Mouse (Mus musculus): Measurements from ENCODE around the gene Il1f8. TPM values are rescaled to one million over a fixed set of nuclear protein-coding genes. Genes with fewer than 3 reads are reported as not detected.
"Not testable (repeated sequence)": the region's sequence is repeated elsewhere in the genome, so short reads cannot be mapped to it uniquely, and the experiment has no call there.

Gene Il1f8
- total RNA-seq (2014; fragmentation: Nextera tagmentation): not detected in 2 replicates
- 0.11 TPM in 1 of 2 replicates, not detected in the other for total RNA-seq (2017)
- polyA plus RNA-seq (2012): not detected in 2 replicates

GRCm38 (mm10) chr2:24152861-24153260 lies at the start of gene Il1f8:
Il1f8 (plus strand) TSS chr2:24153161.
- ATAC-seq (ENCODE audit: extremely low read depth, insufficient number of reproducible peaks, low FRiP score, poor library complexity, severe bottlenecking) (no peak), DNase-seq (ENCODE audit: low spot score) (no peak)
- Histone ChIP-seq H3K4me1 (ENCODE audit: insufficient read depth, low read depth, low read length) (no peaks in the 10 kb centered on the region), H3K27me3 (ENCODE audit: insufficient read depth, low read length) (no peaks in the 10 kb centered on the region), H3K9me3 (replicated peaks) (no peaks in the 10 kb centered on the region), H3K36me3 (replicated peaks) (no peaks in the 10 kb centered on the region), H3K4me3 (ENCODE audit: low read depth, low read length) (no peak within 1 kb of the TSS)
- TF ChIP-seq TAL1 (conservative IDR thresholded peaks at IDR 0.05; ENCODE audit: low read depth, low read length) (no peak), POLR2AphosphoS5 (IDR thresholded peaks at IDR 0.05; ENCODE audit: insufficient replicate concordance, low read depth, low read length) (no peak), GATA1 (IDR thresholded peaks at IDR 0.05; ENCODE audit: borderline replicate concordance, low read length) (no peak), GATA2 (IDR thresholded peaks at IDR 0.05; ENCODE audit: borderline replicate concordance, low read depth, low read length) (no peak), CTCF (IDR thresholded peaks at IDR 0.05; ENCODE audit: low read depth, low read length) (no peak)

GRCm38 (mm10) chr2:24103619-24104289 lies 49.2 kb upstream of the Il1f8 start:
- TF ChIP-seq POLR2AphosphoS5 (IDR thresholded peaks at IDR 0.05; ENCODE audit: insufficient replicate concordance, low read depth, low read length) (no peak), CTCF (IDR thresholded peaks at IDR 0.05; ENCODE audit: low read depth, low read length) (no peak), TAL1 (conservative IDR thresholded peaks at IDR 0.05; ENCODE audit: low read depth, low read length) (no peak), GATA1 (IDR thresholded peaks at IDR 0.05; ENCODE audit: borderline replicate concordance, low read length) (no peak), GATA2 (IDR thresholded peaks at IDR 0.05; ENCODE audit: borderline replicate concordance, low read depth, low read length) (no peak)
- DNase-seq (ENCODE audit: low spot score) (no peak), ATAC-seq (ENCODE audit: extremely low read depth, insufficient number of reproducible peaks, low FRiP score, poor library complexity, severe bottlenecking) (no peak)
- Histone ChIP-seq H3K9me3 (replicated peaks) (no peaks in the 10 kb centered on the region), H3K27me3 (ENCODE audit: insufficient read depth, low read length) (no peaks in the 10 kb centered on the region), H3K36me3 (replicated peaks) (no peaks in the 10 kb centered on the region), H3K4me1 (ENCODE audit: insufficient read depth, low read depth, low read length) (no peaks in the 10 kb centered on the region), H3K4me3 (ENCODE audit: low read depth, low read length) (no peak overlapping the region)

DNA sequence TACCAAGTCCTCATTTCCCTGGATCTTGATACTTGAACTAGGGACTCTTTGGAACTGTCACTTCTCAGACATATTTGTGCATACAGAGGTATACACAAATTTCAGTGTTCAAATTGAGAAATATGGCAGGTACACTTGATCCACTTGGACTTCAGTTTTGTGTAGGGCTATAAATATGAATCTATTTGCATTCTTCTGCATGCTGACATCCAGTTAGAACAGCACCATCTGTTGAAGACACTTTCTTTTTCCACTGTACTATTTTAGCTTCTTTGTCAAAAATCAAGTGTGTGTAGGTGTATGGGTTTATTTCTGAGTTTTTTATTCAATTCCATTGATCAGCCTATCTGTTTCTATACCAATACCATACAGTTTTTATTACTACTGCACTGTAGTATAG lies 43.9 kb upstream of the Il1f8 start:
- ATAC-seq (ENCODE audit: extremely low read depth, insufficient number of reproducible peaks, low FRiP score, poor library complexity, severe bottlenecking) (no peak), DNase-seq (ENCODE audit: low spot score) (no peak)
- H3K4me3 ChIP-seq (ENCODE audit: low read depth, low read length): no peak overlapping the region
- no peaks in the 10 kb centered on the region for H3K36me3 ChIP-seq (replicated peaks)
- no peak for TF ChIP-seq GATA2 (IDR thresholded peaks at IDR 0.05; ENCODE audit: borderline replicate concordance, low read depth, low read length)
- no peak for TF ChIP-seq CTCF (IDR thresholded peaks at IDR 0.05; ENCODE audit: low read depth, low read length)
- TF ChIP-seq POLR2AphosphoS5 (IDR thresholded peaks at IDR 0.05; ENCODE audit: insufficient replicate concordance, low read depth, low read length): no peak
- TF ChIP-seq TAL1 (conservative IDR thresholded peaks at IDR 0.05; ENCODE audit: low read depth, low read length): no peak
- no peak for TF ChIP-seq GATA1 (IDR thresholded peaks at IDR 0.05; ENCODE audit: borderline replicate concordance, low read length)
- no peaks in the 10 kb centered on the region for H3K4me1 ChIP-seq (ENCODE audit: insufficient read depth, low read depth, low read length)
- no peaks in the 10 kb centered on the region for H3K27me3 ChIP-seq (ENCODE audit: insufficient read depth, low read length)
- H3K9me3 ChIP-seq (replicated peaks): no peaks in the 10 kb centered on the region

- no peaks in the 10 kb centered on the region for H3K4me1 ChIP-seq (ENCODE audit: insufficient read depth, low read depth, low read length)
- no peak for TF ChIP-seq GATA1 (IDR thresholded peaks at IDR 0.05; ENCODE audit: borderline replicate concordance, low read length)
- TF ChIP-seq POLR2AphosphoS5 (IDR thresholded peaks at IDR 0.05; ENCODE audit: insufficient replicate concordance, low read depth, low read length): no peak
- no peak for TF ChIP-seq CTCF (IDR thresholded peaks at IDR 0.05; ENCODE audit: low read depth, low read length)
- TF ChIP-seq TAL1 (conservative IDR thresholded peaks at IDR 0.05; ENCODE audit: low read depth, low read length): no peak
- no peak for TF ChIP-seq GATA2 (IDR thresholded peaks at IDR 0.05; ENCODE audit: borderline replicate concordance, low read depth, low read length)
- DNase-seq (ENCODE audit: low spot score) (no peak), ATAC-seq (ENCODE audit: extremely low read depth, insufficient number of reproducible peaks, low FRiP score, poor library complexity, severe bottlenecking) (no peak)
- no peaks in the 10 kb centered on the region for H3K27me3 ChIP-seq (ENCODE audit: insufficient read depth, low read length)
- H3K4me3 ChIP-seq (ENCODE audit: low read depth, low read length): no peak overlapping the region
- H3K36me3 ChIP-seq (replicated peaks): no peaks in the 10 kb centered on the region
- H3K9me3 ChIP-seq (replicated peaks): 0 out of 2 replicates have a peak, but pooled peaks cover under 1% of the 10 kb centered on the region
Observed at GRCm38 (mm10) chr2:24134373-24134772, 18.6 kb upstream of the Il1f8 start.

DNA sequence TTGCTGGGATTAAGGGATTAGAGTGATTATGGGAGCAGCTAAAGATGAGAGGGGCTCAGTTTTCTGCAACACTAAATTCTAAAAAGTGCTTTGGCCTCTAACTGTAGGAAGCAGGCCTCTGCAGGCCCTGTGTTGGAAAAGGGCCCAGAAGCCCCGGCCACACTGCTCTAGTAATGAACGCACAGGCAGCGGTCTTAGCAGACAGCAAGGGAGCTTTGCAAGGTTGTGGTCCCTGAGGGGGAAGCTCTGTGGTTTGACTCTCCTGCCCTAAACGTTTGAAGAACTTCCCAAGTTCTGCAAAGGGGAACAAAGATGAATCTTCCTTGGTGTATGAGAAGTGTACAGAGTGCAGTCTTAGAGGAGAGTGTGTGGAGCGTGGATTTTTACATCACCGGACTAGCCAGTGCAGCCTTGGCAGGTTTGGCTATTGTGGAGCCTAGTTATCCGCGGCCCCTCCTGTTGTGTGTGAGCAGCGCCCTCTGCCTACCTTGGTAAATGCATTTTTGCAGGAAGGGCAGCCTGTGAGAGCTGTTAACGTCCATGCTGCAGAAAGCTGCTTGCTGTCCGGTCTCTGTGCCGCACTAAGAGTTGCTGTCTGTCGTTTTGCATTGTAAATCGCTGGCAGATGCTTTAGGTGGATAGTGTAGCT lies 28.8 kb downstream of the Il1f8 start:
- DNase-seq (ENCODE audit: low spot score); H3K36me3 ChIP-seq (replicated peaks); H3K4me3 ChIP-seq (ENCODE audit: low read depth, low read length); H3K9me3 ChIP-seq (replicated peaks); H3K27me3 ChIP-seq (ENCODE audit: insufficient read depth, low read length); H3K4me1 ChIP-seq (ENCODE audit: insufficient read depth, low read depth, low read length); ATAC-seq (ENCODE audit: extremely low read depth, insufficient number of reproducible peaks, low FRiP score, poor library complexity, severe bottlenecking): not testable (repeated sequence)

- not testable (repeated sequence) for H3K9me3 ChIP-seq (replicated peaks); ATAC-seq (ENCODE audit: extremely low read depth, insufficient number of reproducible peaks, low FRiP score, poor library complexity, severe bottlenecking); H3K27me3 ChIP-seq (ENCODE audit: insufficient read depth, low read length); H3K36me3 ChIP-seq (replicated peaks); DNase-seq (ENCODE audit: low spot score); H3K4me3 ChIP-seq (ENCODE audit: low read depth, low read length); H3K4me1 ChIP-seq (ENCODE audit: insufficient read depth, low read depth, low read length)
Observed at GRCm38 (mm10) chr2:24182423-24183147, 29.6 kb downstream of the Il1f8 start.

DNA sequence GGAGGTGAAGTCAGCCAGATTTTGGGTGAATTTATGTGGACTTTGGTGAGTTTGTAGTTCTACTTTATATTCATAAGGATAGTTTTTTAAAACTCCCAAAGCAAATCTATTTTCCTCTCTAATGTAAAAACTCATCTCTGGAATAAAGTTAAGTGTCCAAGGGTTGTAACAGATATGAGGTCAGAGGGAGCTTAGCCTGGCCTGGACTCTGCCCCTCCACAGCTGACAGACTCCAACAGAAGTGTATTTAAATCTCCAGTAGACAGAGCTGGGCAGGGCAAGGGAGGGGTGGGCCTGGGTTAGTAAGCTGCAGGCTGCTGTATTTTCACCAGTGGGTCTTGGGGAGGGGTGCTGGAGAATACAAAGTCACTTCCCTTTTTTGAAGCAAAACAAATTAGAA lies 31.1 kb downstream of the Il1f8 start:
- H3K4me1 ChIP-seq (ENCODE audit: insufficient read depth, low read depth, low read length); DNase-seq (ENCODE audit: low spot score); H3K4me3 ChIP-seq (ENCODE audit: low read depth, low read length); H3K27me3 ChIP-seq (ENCODE audit: insufficient read depth, low read length); ATAC-seq (ENCODE audit: extremely low read depth, insufficient number of reproducible peaks, low FRiP score, poor library complexity, severe bottlenecking); H3K9me3 ChIP-seq (replicated peaks); H3K36me3 ChIP-seq (replicated peaks): not testable (repeated sequence)
